Mouse (Mus musculus) embryonic stem cell, embryonic (primary cell): Measurements from ENCODE around the gene Foxb1.

ENCODE experiments used
- CTCF ChIA-PET, 4 experiments: fragments of 300-600 bp in 2 of 4; fragments of 350-600 bp in 2 of 4; sonication (Branson Sonifier 250); formaldehyde crosslinking; loops; one replicate each; lab custom pipeline; 2022; ENCODE audit warnings: inconsistent platforms in 2 of 4; lab: Charles Lee
- POLR2A ChIA-PET, 4 experiments: fragments of 300-600 bp in 2 of 4; fragments of 350-600 bp in 2 of 4; sonication (Branson Sonifier 250); formaldehyde crosslinking; loops; one replicate each; lab custom pipeline; 2022; ENCODE audit warnings: antibody characterized with exemption in 4 of 4, inconsistent platforms in 1 of 4; lab: Charles Lee

Foxb1 gene

DNA sequence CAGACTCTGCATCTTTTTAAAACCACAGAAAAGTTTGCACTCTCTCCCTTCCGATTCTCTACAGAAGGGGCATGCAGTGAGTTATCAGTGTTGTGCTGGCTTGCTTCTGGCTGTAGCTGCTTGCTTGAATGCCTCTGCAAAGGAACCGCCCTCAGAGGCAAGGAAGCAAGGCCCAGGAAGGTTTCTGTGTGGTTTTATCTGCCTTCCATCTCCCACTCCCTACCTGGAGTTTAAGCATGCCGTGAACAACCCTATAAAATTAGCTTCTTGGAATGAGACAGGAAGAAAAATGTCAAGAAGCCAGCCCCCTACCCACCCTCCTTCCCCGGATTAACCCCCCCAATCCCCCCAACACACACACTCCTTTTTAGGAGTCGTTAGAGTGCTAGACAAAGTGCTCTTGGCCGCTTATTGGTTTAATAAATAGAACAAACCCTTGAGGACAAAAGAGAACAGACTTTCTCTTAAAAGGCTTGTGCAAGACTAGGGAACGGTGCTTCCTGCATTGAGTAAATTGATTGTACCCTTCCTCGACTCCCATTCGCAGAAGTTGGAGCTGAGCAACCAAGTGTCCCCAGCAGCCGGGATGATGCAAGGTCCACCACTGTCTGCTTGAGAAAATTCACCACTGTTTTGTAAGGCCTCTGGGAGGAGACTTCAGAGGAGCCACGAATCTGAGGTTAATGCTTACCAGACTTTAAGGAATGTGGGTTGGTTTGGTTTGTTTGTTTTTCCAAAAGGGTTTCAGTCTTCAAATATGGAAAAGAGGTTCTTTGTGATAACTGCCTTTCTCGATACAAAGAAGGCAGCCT lies 47.8 kb downstream of the Foxb1 start:
- POLR2A ChIA-PET: interaction anchor here in 1 of 4 experiments (0.7 kb wide), 1 partner anchor 71 kb away, joined by 3 read pairs; no protein-coding TSS in a partner anchor
- CTCF ChIA-PET: interaction anchor here in 2 of 4 experiments (0.7 to 1.0 kb wide), 3 partner anchors 51 to 1731 kb away, joined by 3 read pairs; no protein-coding TSS in a partner anchor
